In the genomic region with DNA sequence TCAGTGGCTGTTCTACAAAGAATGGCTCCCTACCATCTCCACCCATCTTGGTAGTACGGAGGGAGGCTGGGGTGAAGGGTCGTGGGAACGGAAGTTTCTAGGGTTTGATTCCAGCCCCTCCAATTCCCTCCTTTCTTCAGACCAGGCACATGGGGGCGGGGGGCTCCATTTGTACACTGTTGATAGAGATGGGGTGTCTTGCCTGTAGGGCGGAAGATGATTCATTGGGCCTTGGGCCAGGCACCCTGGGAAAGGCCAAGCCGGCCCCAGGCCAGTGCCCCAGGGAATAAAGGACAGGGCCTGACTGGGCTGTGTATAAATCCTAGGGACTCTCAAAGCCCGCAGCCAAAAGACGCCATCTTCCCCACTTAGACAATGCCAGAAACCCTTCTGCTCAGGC, we compare ENCODE assay signal across 7 mouse cellular contexts. TPM values are rescaled to one million over a fixed set of nuclear protein-coding genes. Genes with fewer than 3 reads are reported as not detected.
DNase-seq lines count a peak whose midpoint lies in the region; ATAC-seq and TF ChIP-seq lines count a peak whose summit lies in the region.

No protein-coding gene starts in this region.

- ATAC-seq in hindbrain, embryonic 13.5 days (ENCODE audit: low FRiP score): 0 out of 2 replicates have a peak, but pooled peaks have one; percentile 19
- ATAC-seq in liver, embryonic 15.5 days (ENCODE audit: insufficient read depth): peak; percentile 19; the same call in 1 of the 2 replicates

- no peak for TF ChIP-seq CTCF in thymus, adult 2 months (IDR thresholded peaks at IDR 0.05; ENCODE audit: borderline replicate concordance, control insufficient read depth, extremely low read depth, insufficient read depth, low read length, poor library complexity)

- no peak overlapping the region for H3K27ac ChIP-seq in ES-E14 (ENCODE audit: insufficient read depth, low read depth, low read length, poor library complexity, severe bottlenecking)
- no peak overlapping the region for H3K27ac ChIP-seq in hindbrain, embryonic 13.5 days
- no peak overlapping the region for H3K27ac ChIP-seq in liver, embryonic 15.5 days (replicated peaks)
- H3K27ac ChIP-seq in thymus, adult 2 months (ENCODE audit: control insufficient read depth, insufficient read depth, low read length): no peak overlapping the region

- 76% methylated on average over 8 of the region's 8 CpGs for WGBS in hindbrain, embryonic 13.5 days
- WGBS in liver, embryonic 15.5 days (ENCODE audit: insufficient replicate concordance): 67% methylated on average over 8 of the region's 8 CpGs
- WGBS in thymus, adult 2 months: 95% methylated on average over 8 of the region's 8 CpGs

- in situ Hi-C loops in ES-E14 (cut with MboI; ENCODE audit: low sequenced_read_pairs in 2 of 2, unreplicated experiment in 2 of 2): no loop called here

- TF ChIP-seq POLR2A in thymus, adult 2 months (IDR thresholded peaks at IDR 0.05; ENCODE audit: control insufficient read depth, extremely low read depth, insufficient read depth, low read length, poor library complexity): no peak

- H3K9me3 ChIP-seq in ES-E14 (ENCODE audit: control insufficient read depth, insufficient read depth, low read depth, low read length): no peaks in the 10 kb centered on the region
- H3K9me3 ChIP-seq in hindbrain, embryonic 13.5 days: no peaks in the 10 kb centered on the region
- H3K9me3 ChIP-seq in liver, embryonic 15.5 days (replicated peaks): no peaks in the 10 kb centered on the region

- peaks cover 3% of the 10 kb centered on the region; the same call in 1 of the 2 replicates for H3K36me3 ChIP-seq in ES-E14 (ENCODE audit: control insufficient read depth, insufficient read depth, low read length, poor library complexity, severe bottlenecking)
- H3K36me3 ChIP-seq in hindbrain, embryonic 13.5 days: no peaks in the 10 kb centered on the region
- H3K36me3 ChIP-seq in liver, embryonic 15.5 days (replicated peaks): no peaks in the 10 kb centered on the region
- H3K36me3 ChIP-seq in thymus, adult 2 months (ENCODE audit: control insufficient read depth, insufficient read depth, low read length): no peaks in the 10 kb centered on the region

- no peaks in the 10 kb centered on the region for H3K27me3 ChIP-seq in hindbrain, embryonic 13.5 days
- no peaks in the 10 kb centered on the region for H3K27me3 ChIP-seq in liver, embryonic 15.5 days
- no peaks in the 10 kb centered on the region for H3K27me3 ChIP-seq in thymus, adult 2 months (ENCODE audit: control insufficient read depth, insufficient read depth, low read length)

- H3K9ac ChIP-seq in ES-E14 (ENCODE audit: insufficient read depth, low read depth, low read length, poor library complexity, severe bottlenecking): peak overlapping the region; percentile 58
- H3K9ac ChIP-seq in hindbrain, embryonic 13.5 days: no peak overlapping the region
- H3K9ac ChIP-seq in liver, embryonic 15.5 days: no peak overlapping the region

- H3K4me3 ChIP-seq in ES-E14 (ENCODE audit: insufficient read depth in 1 of 2, low read depth in 1 of 2, low read length in 2 of 2, poor library complexity in 1 of 2, severe bottlenecking in 1 of 2): peak overlapping the region; percentile 11 to 42; a peak in 3 of 4 replicates
- H3K4me3 ChIP-seq in hindbrain, embryonic 13.5 days: no peak overlapping the region
- H3K4me3 ChIP-seq in liver, embryonic 15.5 days (replicated peaks): no peak overlapping the region
- no peak overlapping the region for H3K4me3 ChIP-seq in thymus, adult 2 months (ENCODE audit: control insufficient read depth, insufficient read depth, low read length)

- DNase-seq in ES-E14 (ENCODE audit: low read depth, low spot score): no peak
- DNase-seq in adrenal gland, postnatal 25 days: peak; percentile 70
- no peak for DNase-seq in cerebellum, adult 8-10 months
- no peak for DNase-seq in yolk sac, embryonic 10.5 days (ENCODE audit: low spot score)
- DNase-seq in thymus, adult 2 months: no peak

- peaks cover 4 to 10% of the 10 kb centered on the region in 2 experiments; a peak in 2 of 4 replicates for H3K4me1 ChIP-seq in ES-E14 (ENCODE audit: control insufficient read depth in 2 of 2, insufficient read depth in 2 of 2, low read length in 2 of 2, poor library complexity in 1 of 2)
- peaks cover 32% of the 10 kb centered on the region for H3K4me1 ChIP-seq in hindbrain, embryonic 13.5 days (replicated peaks)
- peaks cover 21% of the 10 kb centered on the region; the same call in 1 of the 2 replicates for H3K4me1 ChIP-seq in liver, embryonic 15.5 days (replicated peaks)
- no peaks in the 10 kb centered on the region for H3K4me1 ChIP-seq in thymus, adult 2 months (replicated peaks; ENCODE audit: control insufficient read depth, insufficient read depth, low read length)

- H3K4me2 ChIP-seq in hindbrain, embryonic 13.5 days: no peak overlapping the region
- no peak overlapping the region for H3K4me2 ChIP-seq in liver, embryonic 15.5 days

TF ChIP-seq in ES-E14, 5 proteins besides CTCF, POLR2A, EP300 and RAD21:
- TF ChIP-seq ZC3H11A (IDR thresholded peaks at IDR 0.05; ENCODE audit: borderline replicate concordance, low read depth, low read length) (no peak), MAFK (IDR thresholded peaks at IDR 0.05; ENCODE audit: insufficient read depth, low read depth, low read length) (no peak), CHD2 (IDR thresholded peaks at IDR 0.05; ENCODE audit: low read depth, low read length) (no peak), HCFC1 (IDR thresholded peaks at IDR 0.05; ENCODE audit: borderline replicate concordance, insufficient read depth, low read length) (no peak), ZNF384 (IDR thresholded peaks at IDR 0.05; ENCODE audit: low read depth, low read length) (no peak)

RNA-seq across cellular contexts. Expression of a gene that starts 23.8 kb away (rescaled TPM):
- total RNA-seq in ES-E14 (2012; rRNA removed): 21.8 and 23.2 TPM in 2 replicates
- total RNA-seq in adrenal gland, postnatal 25 days (2021): 76.1 and 81.2 TPM in 2 replicates
- polyA plus RNA-seq in hindbrain, embryonic 13.5 days (2015; fragmentation: Nextera tagmentation; extraction: Ambion mirVana): 7.2 and 7.7 TPM in 2 replicates
- polyA plus RNA-seq in liver, embryonic 15.5 days (2015; fragmentation: Nextera tagmentation; extraction: Ambion mirVana): 0.76 and 1.0 TPM in 2 replicates
- 8.1 and 11.1 TPM in 2 replicates for polyA plus RNA-seq in thymus, adult 2 months (2012; rRNA removed)

RNA-seq across cellular contexts. Expression of a gene that starts 44.8 kb away (rescaled TPM):
- 16.1 and 19.1 TPM in 2 replicates for total RNA-seq in ES-E14 (2012; rRNA removed)
- 1.0 and 1.3 TPM in 2 replicates for total RNA-seq in adrenal gland, postnatal 25 days (2021)
- 4.3 and 4.8 TPM in 2 replicates for polyA plus RNA-seq in hindbrain, embryonic 13.5 days (2015; fragmentation: Nextera tagmentation; extraction: Ambion mirVana)
- 17.4 and 21.4 TPM in 2 replicates for polyA plus RNA-seq in liver, embryonic 15.5 days (2015; fragmentation: Nextera tagmentation; extraction: Ambion mirVana)
- polyA plus RNA-seq in thymus, adult 2 months (2012; rRNA removed): 77.5 and 82.0 TPM in 2 replicates

Comparison
In these comparisons a context has a peak if more than half of its experiments do, and no peak if none do; other contexts are left out.
1. H3K4me3 ChIP-seq: peak in ES-E14 (2 of 2); none in hindbrain, embryonic 13.5 days (single experiment), liver, embryonic 15.5 days (single experiment) and thymus, adult 2 months (single experiment).